In genomic region chr8:84415378-84415898, GRCm38 (mm10) we compare ENCODE assay signal across 8 mouse cellular contexts. TPM values are rescaled to one million over a fixed set of nuclear protein-coding genes. Genes with fewer than 3 reads are reported as not detected.
DNase-seq lines count a peak whose midpoint lies in the region; ATAC-seq and TF ChIP-seq lines count a peak whose summit lies in the region.

No protein-coding gene starts in this region.

- peak overlapping the region; percentile 75 for H3K4me3 ChIP-seq in ES-Bruce4 (ENCODE audit: low read depth, low read length)
- peak overlapping the region; percentile 84 for H3K4me3 ChIP-seq in neural tube, embryonic 15.5 days (replicated peaks)

- ATAC-seq in neural tube, embryonic 15.5 days (ENCODE audit: low FRiP score): peak; percentile 44

- TF ChIP-seq EP300 in ES-Bruce4 (IDR thresholded peaks at IDR 0.05; ENCODE audit: insufficient read depth, low read depth, low read length): no peak

- H3K27ac ChIP-seq in ES-Bruce4 (ENCODE audit: insufficient read depth, low read length): no peak overlapping the region
- H3K27ac ChIP-seq in neural tube, embryonic 15.5 days (replicated peaks): peak overlapping the region; percentile 89

- peak overlapping the region; percentile 72 for H3K4me2 ChIP-seq in neural tube, embryonic 15.5 days

- no peak for TF ChIP-seq POLR2A in ES-Bruce4 (IDR thresholded peaks at IDR 0.05; ENCODE audit: insufficient read depth, low read length)

- H3K9ac ChIP-seq in ES-Bruce4 (ENCODE audit: low read depth, poor library complexity, severe bottlenecking): peak overlapping the region; percentile 95
- peak overlapping the region; percentile 83 for H3K9ac ChIP-seq in neural tube, embryonic 15.5 days (replicated peaks)

- no peaks in the 10 kb centered on the region; the same call in 1 of the 2 replicates for H3K36me3 ChIP-seq in ES-Bruce4 (ENCODE audit: control insufficient read depth, insufficient read depth, low read length, poor library complexity, severe bottlenecking)
- H3K36me3 ChIP-seq in neural tube, embryonic 15.5 days: 0 out of 2 replicates have a peak, but pooled peaks cover 7% of the 10 kb centered on the region

- H3K4me1 ChIP-seq in ES-Bruce4 (ENCODE audit: control insufficient read depth, insufficient read depth, low read length): no peaks in the 10 kb centered on the region
- H3K4me1 ChIP-seq in neural tube, embryonic 15.5 days: peaks cover 36% of the 10 kb centered on the region

- no peaks in the 10 kb centered on the region for H3K27me3 ChIP-seq in ES-Bruce4 (ENCODE audit: control insufficient read depth, insufficient read depth, low read length, poor library complexity, severe bottlenecking)
- H3K27me3 ChIP-seq in neural tube, embryonic 15.5 days (replicated peaks): no peaks in the 10 kb centered on the region

- no peak for TF ChIP-seq CTCF in ES-Bruce4 (IDR thresholded peaks at IDR 0.05; ENCODE audit: low read depth, low read length)

- WGBS in neural tube, embryonic 15.5 days: under 1% methylated on average over 52 of the region's 64 CpGs

- intact Hi-C loops in heart, postnatal 10 days (cut with DNase I): no loop called here

- no peaks in the 10 kb centered on the region for H3K9me3 ChIP-seq in ES-Bruce4 (replicated peaks; ENCODE audit: control insufficient read depth, insufficient read depth, low read length, poor library complexity, severe bottlenecking)
- no peaks in the 10 kb centered on the region for H3K9me3 ChIP-seq in neural tube, embryonic 15.5 days (replicated peaks)

- DNase-seq in frontal cortex, postnatal 25 days (ENCODE audit: low spot score in 2 of 2): peak; percentile 19 to 33
- DNase-seq in frontal cortex, adult 2 months (ENCODE audit: extremely low spot score in 1 of 2, low spot score in 1 of 2): no peak
- DNase-seq in embryo, embryonic 10.5 days (ENCODE audit: low spot score): peak; percentile 64
- DNase-seq in heart, postnatal 10 days: peak; percentile 30 to 38
- DNase-seq in liver: peak; percentile 5
- no peak for DNase-seq in ovary, postnatal 10 days (ENCODE audit: low spot score)

RNA-seq across cellular contexts. Expression of gene Cacna1a, which starts 27.2 kb away (rescaled TPM):
- polyA plus RNA-seq in frontal cortex, adult 2 months (2012; rRNA removed): 130 and 131 TPM in 2 replicates
- polyA plus RNA-seq in ES-Bruce4 (2011; ENCODE audit: insufficient read depth, insufficient read length, low read depth, missing spikeins): 24.0 and 38.3 TPM in 2 replicates
- 1 to 10 TPM; 6.1 to 6.5 TPM for total RNA-seq in heart, postnatal 10 days (2021)
- 18.3 and 23.6 TPM in 2 replicates for polyA plus RNA-seq in neural tube, embryonic 15.5 days (2015; fragmentation: Nextera tagmentation; extraction: Ambion mirVana)

Comparison
In these comparisons a context has a peak if more than half of its experiments do, and no peak if none do; other contexts are left out.
1. DNase-seq: peak in frontal cortex, postnatal 25 days (2 of 2), embryo, embryonic 10.5 days (single experiment), heart, postnatal 10 days (2 of 2) and liver (single experiment); none in frontal cortex, adult 2 months (0 of 2) and ovary, postnatal 10 days (single experiment).